Mouse (Mus musculus) C2C12 (cell line): ENCODE measurements around the gene Olfr170.

Experiments
- CTCF ChIP-seq: IDR thresholded peaks from one replicate; pipeline ENCODE4 v1.5.1; 2011; ENCODE audit not compliant: control insufficient read depth, insufficient read depth, insufficient read length
- FOSL1 ChIP-seq: IDR thresholded peaks from one replicate; pipeline ENCODE4 v1.8.0; 2011; ENCODE audit warnings: mild to moderate bottlenecking, low read length; ENCODE audit not compliant: poor library complexity, insufficient read depth, severe bottlenecking
- MAX ChIP-seq: IDR thresholded peaks from one replicate; pipeline ENCODE4 v1.6.1; 2011; ENCODE audit warnings: mild to moderate bottlenecking, control low read depth

DNA sequence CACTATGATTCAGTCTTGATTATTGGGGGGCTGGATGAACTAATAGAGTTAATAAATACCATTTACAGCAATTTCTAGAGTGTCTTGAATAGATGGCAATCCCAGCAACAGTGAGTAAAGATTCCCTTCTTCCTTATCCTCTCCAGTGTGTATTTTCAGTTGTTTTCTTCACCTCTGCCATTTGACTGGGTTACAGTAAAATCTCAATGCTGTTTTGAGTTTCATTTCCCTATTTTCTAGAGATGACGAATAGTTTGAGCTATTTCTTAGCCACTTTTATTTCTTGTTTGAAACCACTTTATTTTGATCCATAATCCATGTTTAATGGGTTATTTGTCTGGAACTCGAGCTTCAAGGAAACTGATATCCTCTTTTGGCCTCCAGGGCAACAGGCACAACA lies 8.5 kb downstream of the Olfr170 start:
- TF ChIP-seq CTCF (no peak), MAX (no peak), FOSL1 (no peak)
